Mouse (Mus musculus) myocyte (in vitro differentiated cells): ENCODE results near the gene Plekhh2. TPM values are rescaled to one million over a fixed set of nuclear protein-coding genes. Genes with fewer than 3 reads are reported as not detected.

Experiments
- H3K27me3 ChIP-seq: one replicate; pipeline ENCODE4 v1.6.1; 2011; ENCODE audit not compliant: control insufficient read depth, insufficient read depth, insufficient read length
- H3K36me3 ChIP-seq: one replicate; pipeline ENCODE4 v1.6.1; 2011; ENCODE audit not compliant: control insufficient read depth, insufficient read depth
- H3K4me2 ChIP-seq: one replicate; pipeline ENCODE4 v1.6.1; 2011; ENCODE audit warnings: low read depth, control low read depth
- H3K4me3 ChIP-seq: one replicate; pipeline ENCODE4 v1.5.1; 2011; ENCODE audit warnings: mild to moderate bottlenecking, control low read depth, moderate library complexity
- H3K79me2 ChIP-seq: one replicate; pipeline ENCODE4 v1.6.1; 2011; ENCODE audit not compliant: control insufficient read depth, insufficient read depth
- H3ac ChIP-seq: one replicate; pipeline ENCODE4 v1.6.1; 2011; ENCODE audit not compliant: control insufficient read depth, insufficient read length
- CEBPB ChIP-seq: IDR thresholded peaks from 2 replicates; pipeline ENCODE4 v1.6.1; 2011; ENCODE audit warnings: mild to moderate bottlenecking, moderate library complexity; ENCODE audit not compliant: poor library complexity, insufficient read depth, severe bottlenecking
- E2F4 ChIP-seq: IDR thresholded peaks from one replicate; pipeline ENCODE4 v1.6.1; 2011; ENCODE audit warnings: mild to moderate bottlenecking, control low read depth, moderate library complexity; ENCODE audit not compliant: insufficient read depth
- MAX ChIP-seq: IDR thresholded peaks from one replicate; pipeline ENCODE4 v1.6.1; 2011; ENCODE audit warnings: low read depth, mild to moderate bottlenecking, control low read depth
- MYOD1 ChIP-seq, 3 experiments: IDR thresholded peaks; one replicate each; pipeline ENCODE4 v1.6.1; 2011; ENCODE audit warnings: control low read depth in 2 of 3, low read depth in 2 of 3, mild to moderate bottlenecking in 2 of 3, moderate library complexity in 1 of 3; ENCODE audit not compliant: insufficient read length in 2 of 3, control insufficient read depth in 1 of 3
- MYOG ChIP-seq, 3 experiments: IDR thresholded peaks; one replicate each; pipeline ENCODE4 v1.6.1; 2011; ENCODE audit warnings: control low read depth in 2 of 3, low read depth in 2 of 3, mild to moderate bottlenecking in 2 of 3; ENCODE audit not compliant: insufficient read length in 2 of 3, control insufficient read depth in 1 of 3, insufficient read depth in 1 of 3
- POLR2A ChIP-seq: IDR thresholded peaks from one replicate; pipeline ENCODE4 v1.6.1; 2011; ENCODE audit warnings: low read depth, mild to moderate bottlenecking, control low read depth, moderate library complexity; ENCODE audit not compliant: insufficient read length
- POLR2AphosphoS2 ChIP-seq: IDR thresholded peaks from one replicate; pipeline ENCODE4 v1.6.1; 2011; ENCODE audit warnings: low read depth, control low read depth; ENCODE audit not compliant: insufficient read length
- REST ChIP-seq: IDR thresholded peaks from one replicate; pipeline ENCODE4 v1.6.1; 2011; ENCODE audit warnings: mild to moderate bottlenecking, control low read depth, moderate library complexity; ENCODE audit not compliant: insufficient read depth, insufficient read length
- SRF ChIP-seq: IDR thresholded peaks from one replicate; pipeline ENCODE4 v1.6.1; 2011; ENCODE audit warnings: low read depth; ENCODE audit not compliant: control insufficient read depth, insufficient read length
- TCF12 ChIP-seq: IDR thresholded peaks from one replicate; pipeline ENCODE4 v1.6.1; 2011; ENCODE audit warnings: mild to moderate bottlenecking, control low read depth; ENCODE audit not compliant: poor library complexity, insufficient read depth, severe bottlenecking
- TCF3 ChIP-seq: IDR thresholded peaks from one replicate; pipeline ENCODE4 v1.6.1; 2011; ENCODE audit warnings: low read depth, control low read depth; ENCODE audit not compliant: insufficient read length
- USF1 ChIP-seq: IDR thresholded peaks from one replicate; pipeline ENCODE4 v1.6.1; 2011; ENCODE audit warnings: low read depth, mild to moderate bottlenecking, control low read depth, moderate library complexity
- polyA plus RNA-seq: library from polyadenylated mRNA; unstranded; fragments of >200 nt; fragmentation: generic; extraction: Trizol; gene quantifications from one replicate; pipeline ENCODE4 v1.2.1, GENCODE M21; 2012; ENCODE audit warnings: missing spikeins

Gene Plekhh2
- polyA plus RNA-seq, 1 experiment: 6.4 TPM

DNA sequence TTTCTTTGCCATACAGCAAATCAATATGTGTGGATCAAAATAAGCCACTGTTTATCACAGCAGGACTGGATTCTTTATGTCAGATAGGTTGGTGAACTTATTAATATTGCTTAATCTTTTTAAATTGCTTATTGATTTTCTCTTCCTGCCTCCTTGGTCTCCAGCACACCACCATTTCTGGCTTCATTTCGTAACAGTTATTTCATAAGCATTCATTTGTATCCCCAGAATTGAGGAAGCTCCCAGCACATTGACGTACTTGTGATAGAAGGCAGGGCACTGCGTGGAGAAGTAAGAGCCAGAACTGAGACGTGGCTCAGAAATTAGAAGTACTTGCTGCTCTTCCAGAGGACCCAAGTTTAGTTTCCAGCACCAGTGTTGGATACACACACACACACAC is 135.9 kb downstream of the Plekhh2 start:
- Histone ChIP-seq H3ac (no peak overlapping the region), H3K4me2 (no peak overlapping the region), H3K79me2 (no peaks in the 10 kb centered on the region), H3K4me3 (no peak overlapping the region), H3K27me3 (no peaks in the 10 kb centered on the region), H3K36me3 (no peaks in the 10 kb centered on the region)
- TF ChIP-seq TCF3: no peak
- no peak for TF ChIP-seq USF1

DNA sequence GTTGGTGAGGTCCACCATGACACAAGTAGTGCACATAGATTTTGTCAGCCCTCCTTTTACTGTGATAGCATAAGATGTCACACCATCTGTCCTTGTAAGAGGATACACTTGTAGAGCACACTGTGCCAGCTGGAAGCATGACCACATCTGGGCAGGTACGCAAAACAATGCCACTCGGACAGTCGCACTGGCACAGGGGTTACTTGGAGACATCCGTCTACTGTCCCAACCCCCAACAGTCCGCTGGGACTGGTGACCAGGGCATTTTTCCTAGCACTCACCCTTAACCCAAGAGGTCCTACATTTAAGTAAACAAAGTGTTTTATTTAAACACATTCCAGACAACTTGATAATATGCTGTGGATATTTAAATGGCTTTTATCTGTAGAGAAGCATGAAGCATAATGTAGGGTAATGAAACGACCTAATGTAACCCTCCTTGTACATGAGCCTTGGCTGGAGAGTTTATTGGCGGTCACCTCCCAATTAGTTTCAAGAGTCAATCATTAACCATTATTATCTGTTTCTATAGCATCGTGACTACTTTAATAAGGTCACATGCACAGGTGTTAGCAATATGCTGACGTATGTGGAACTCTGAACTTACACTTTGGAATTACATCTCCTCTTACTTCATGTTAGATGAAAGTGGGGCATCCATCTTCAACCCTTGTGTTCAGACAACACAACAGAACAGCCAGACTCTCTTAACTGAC is 138.8 kb downstream of the Plekhh2 start:
- Histone ChIP-seq H3K4me2 (no peak overlapping the region), H3ac (no peak overlapping the region), H3K36me3 (no peaks in the 10 kb centered on the region), H3K4me3 (no peak overlapping the region), H3K79me2 (no peaks in the 10 kb centered on the region), H3K27me3 (no peaks in the 10 kb centered on the region)
- TF ChIP-seq USF1: no peak
- TF ChIP-seq TCF3: no peak
- TF ChIP-seq REST: no peak
- TF ChIP-seq MYOD1 (IDR thresholded peaks at IDR 0.05; ENCODE audit: control insufficient read depth in 1 of 3, insufficient read length in 2 of 3, low read depth in 2 of 3): no peak
- no peak for TF ChIP-seq MYOG (IDR thresholded peaks at IDR 0.05; ENCODE audit: control insufficient read depth in 1 of 3, insufficient read depth in 1 of 3, insufficient read length in 2 of 3, low read depth in 2 of 3)

DNA sequence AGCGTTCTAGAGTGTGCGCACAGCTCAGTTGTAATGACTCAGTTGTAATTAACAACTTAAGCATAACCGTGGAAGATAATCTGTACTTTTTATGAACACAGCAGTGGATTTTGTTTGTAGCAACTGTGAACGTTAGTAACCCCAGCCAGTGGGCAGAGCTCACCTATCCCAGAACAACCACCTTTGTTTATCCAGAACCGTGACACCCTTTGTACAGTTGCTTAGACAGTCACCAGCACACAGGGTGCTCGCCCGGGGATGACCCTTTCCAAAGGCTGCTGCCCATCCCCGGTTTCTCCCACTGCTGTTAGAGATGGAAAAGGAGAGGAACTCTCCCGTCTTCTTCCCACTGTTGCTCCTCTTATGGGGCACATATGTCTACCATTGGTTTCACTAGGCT is 141.8 kb downstream of the Plekhh2 start:
- Histone ChIP-seq H3K79me2 (no peaks in the 10 kb centered on the region), H3K4me3 (no peak overlapping the region), H3ac (no peak overlapping the region), H3K4me2 (no peak overlapping the region), H3K36me3 (no peaks in the 10 kb centered on the region), H3K27me3 (no peaks in the 10 kb centered on the region)
- TF ChIP-seq TCF3 (no peak), USF1 (no peak), MYOG (IDR thresholded peaks at IDR 0.05; ENCODE audit: control insufficient read depth in 1 of 3, insufficient read depth in 1 of 3, insufficient read length in 2 of 3, low read depth in 2 of 3) (no peak), MYOD1 (IDR thresholded peaks at IDR 0.05; ENCODE audit: control insufficient read depth in 1 of 3, insufficient read length in 2 of 3, low read depth in 2 of 3) (no peak), TCF12 (no peak), REST (no peak), POLR2A (no peak), POLR2AphosphoS2 (no peak), SRF (no peak), MAX (no peak), E2F4 (no peak), CEBPB (no peak)

DNA sequence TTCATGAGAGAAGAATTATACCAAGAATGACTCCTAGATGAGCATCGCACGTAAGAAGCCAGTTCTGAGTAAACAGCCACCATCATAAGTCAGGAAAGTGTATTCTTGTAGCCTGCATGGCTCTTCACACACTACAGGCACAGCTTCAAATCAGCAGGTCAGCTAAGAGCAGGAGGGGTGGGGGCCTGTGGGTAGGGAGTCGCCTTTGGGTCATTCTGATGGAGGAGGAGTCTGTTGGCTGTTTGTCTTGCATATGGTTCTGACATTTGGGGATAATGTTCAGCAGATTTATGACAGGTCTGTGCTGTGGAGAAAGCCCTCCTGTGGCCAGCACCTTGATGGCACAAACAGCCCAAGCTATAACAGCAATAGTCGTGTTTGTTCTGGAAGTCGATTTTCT is 144.5 kb downstream of the Plekhh2 start:
- no peaks in the 10 kb centered on the region for H3K79me2 ChIP-seq
- H3K4me3 ChIP-seq: no peak overlapping the region
- no peak overlapping the region for H3K4me2 ChIP-seq
- no peaks in the 10 kb centered on the region for H3K36me3 ChIP-seq
- H3ac ChIP-seq: no peak overlapping the region
- no peak for TF ChIP-seq E2F4
- no peak for TF ChIP-seq MAX
- TF ChIP-seq SRF: no peak
- no peak for TF ChIP-seq MYOG (IDR thresholded peaks at IDR 0.05; ENCODE audit: control insufficient read depth in 1 of 3, insufficient read depth in 1 of 3, insufficient read length in 2 of 3, low read depth in 2 of 3)
- no peak for TF ChIP-seq USF1
- no peak for TF ChIP-seq POLR2A
- no peak for TF ChIP-seq MYOD1 (IDR thresholded peaks at IDR 0.05; ENCODE audit: control insufficient read depth in 1 of 3, insufficient read length in 2 of 3, low read depth in 2 of 3)
- no peak for TF ChIP-seq TCF3
- no peak for TF ChIP-seq POLR2AphosphoS2
- no peak for TF ChIP-seq REST
- TF ChIP-seq CEBPB: no peak
- no peak for TF ChIP-seq TCF12
- no peaks in the 10 kb centered on the region for H3K27me3 ChIP-seq

DNA sequence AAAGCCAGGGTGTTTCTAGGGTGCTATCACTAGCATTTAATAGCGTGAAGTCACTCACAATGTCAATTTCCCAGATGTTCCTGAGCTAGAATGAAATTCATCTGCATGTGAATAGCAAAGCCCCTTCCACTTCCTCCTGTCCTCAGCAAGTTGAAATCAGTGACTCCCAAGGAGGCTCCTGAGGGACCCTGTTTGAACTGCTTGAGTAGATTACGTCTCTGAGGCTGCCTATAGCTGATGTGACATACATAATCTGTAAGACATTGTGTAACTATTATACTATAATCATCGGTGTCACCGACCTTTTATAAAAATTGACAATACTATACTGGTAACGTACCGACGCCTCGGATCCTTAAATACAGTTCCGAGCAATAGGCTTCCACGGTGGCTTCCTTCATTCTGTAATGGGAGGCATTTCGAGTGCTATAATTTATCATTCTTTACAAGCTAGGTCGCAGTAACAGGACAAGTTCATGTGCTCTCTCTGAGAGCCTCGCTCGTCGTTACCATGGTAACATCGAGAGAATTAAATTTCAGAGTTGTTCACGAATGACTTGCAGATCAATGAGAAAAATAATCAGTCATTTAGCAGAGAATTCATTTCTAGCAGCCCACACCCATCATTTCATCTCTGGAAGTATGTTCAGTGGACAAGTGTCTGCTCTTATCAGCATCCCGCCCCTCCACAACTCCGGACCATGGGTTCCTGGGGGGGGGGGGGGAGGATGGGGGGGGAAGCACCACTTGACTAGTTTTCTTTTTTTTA is 145.1 kb downstream of the Plekhh2 start:
- Histone ChIP-seq H3K36me3 (no peaks in the 10 kb centered on the region), H3K27me3 (no peaks in the 10 kb centered on the region), H3ac (no peak overlapping the region), H3K4me2 (no peak overlapping the region), H3K4me3 (no peak overlapping the region), H3K79me2 (no peaks in the 10 kb centered on the region)
- TF ChIP-seq POLR2AphosphoS2: no peak
- TF ChIP-seq USF1: no peak
- no peak for TF ChIP-seq MYOD1 (IDR thresholded peaks at IDR 0.05; ENCODE audit: control insufficient read depth in 1 of 3, insufficient read length in 2 of 3, low read depth in 2 of 3)
- no peak for TF ChIP-seq POLR2A
- no peak for TF ChIP-seq E2F4
- TF ChIP-seq CEBPB: no peak
- TF ChIP-seq SRF: no peak
- no peak for TF ChIP-seq TCF3
- TF ChIP-seq MAX: no peak
- no peak for TF ChIP-seq REST
- TF ChIP-seq MYOG (IDR thresholded peaks at IDR 0.05; ENCODE audit: control insufficient read depth in 1 of 3, insufficient read depth in 1 of 3, insufficient read length in 2 of 3, low read depth in 2 of 3): no peak
- TF ChIP-seq TCF12: no peak
